Mouse (Mus musculus): ENCODE data around the gene Smpd3. TPM values are rescaled to one million over a fixed set of nuclear protein-coding genes. Genes with fewer than 3 reads are reported as not detected.

Gene Smpd3
- polyA plus RNA-seq (2014; fragmentation: Nextera tagmentation; extraction: Ambion mirVana), result 39.5 and 43.3 TPM in 2 replicates

DNA sequence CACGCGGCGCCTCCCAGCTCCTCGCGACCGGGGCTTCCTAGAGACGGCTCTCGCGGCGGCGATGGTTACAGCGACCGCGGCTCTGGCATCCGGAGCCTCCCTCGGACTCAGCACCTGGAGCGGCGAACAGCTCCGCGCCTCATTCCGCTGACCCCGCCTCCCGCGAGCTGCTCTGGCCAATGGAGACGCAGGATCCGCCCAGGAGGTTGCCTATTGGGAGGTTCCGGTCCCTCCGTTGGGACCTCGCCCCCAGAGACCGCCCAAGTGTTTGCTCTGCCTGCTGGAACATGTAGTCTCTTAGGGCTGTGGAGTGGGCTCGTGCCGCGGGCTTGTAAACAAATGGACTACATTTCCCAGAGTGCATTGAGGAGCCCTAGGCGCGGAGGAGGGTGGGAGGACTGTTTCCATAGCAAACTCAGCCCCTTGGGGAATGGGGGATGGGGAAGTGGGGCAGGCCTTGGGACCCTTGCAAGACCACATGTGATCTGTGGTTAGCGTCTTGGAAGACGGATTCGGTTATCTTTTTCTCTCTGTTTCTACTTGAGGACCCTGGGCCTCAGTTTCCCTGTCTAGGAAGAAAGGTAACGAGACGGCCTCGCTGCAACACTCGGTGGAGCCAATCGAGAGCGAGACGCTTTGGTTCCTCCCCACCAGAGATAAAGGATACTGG is at the start of gene Smpd3:
TSS of gene Smpd3 (minus strand) at position 137 of the 670 bp plus-strand sequence.
- no peaks in the 10 kb centered on the region for H3K9me3 ChIP-seq (ENCODE audit: control insufficient read depth, low read length)
- peak; percentile 98 for ATAC-seq (ENCODE audit: low read depth)
- peak within 1 kb of the TSS; percentile 73 for H3K4me3 ChIP-seq (ENCODE audit: low read depth, low read length)
- H3K27ac ChIP-seq (ENCODE audit: low read depth, low read length), result peak within 1 kb of the TSS; percentile 92
- H3K27me3 ChIP-seq (ENCODE audit: control insufficient read depth, insufficient read depth, low read length), result no peaks in the 10 kb centered on the region; the same call in 1 of the 2 replicates
- H3K36me3 ChIP-seq (ENCODE audit: control insufficient read depth, insufficient read depth, low read length), result no peaks in the 10 kb centered on the region
- WGBS, result under 1% methylated on average over 45 of the region's 45 CpGs
- H3K4me2 ChIP-seq (ENCODE audit: low read depth, low read length), result peak within 1 kb of the TSS; percentile 62
- H3K9ac ChIP-seq (replicated peaks; ENCODE audit: low read depth, low read length), result peak within 1 kb of the TSS; percentile 93
- H3K4me1 ChIP-seq (ENCODE audit: control insufficient read depth, insufficient read depth, low read length), result peaks cover 26% of the 10 kb centered on the region

DNA sequence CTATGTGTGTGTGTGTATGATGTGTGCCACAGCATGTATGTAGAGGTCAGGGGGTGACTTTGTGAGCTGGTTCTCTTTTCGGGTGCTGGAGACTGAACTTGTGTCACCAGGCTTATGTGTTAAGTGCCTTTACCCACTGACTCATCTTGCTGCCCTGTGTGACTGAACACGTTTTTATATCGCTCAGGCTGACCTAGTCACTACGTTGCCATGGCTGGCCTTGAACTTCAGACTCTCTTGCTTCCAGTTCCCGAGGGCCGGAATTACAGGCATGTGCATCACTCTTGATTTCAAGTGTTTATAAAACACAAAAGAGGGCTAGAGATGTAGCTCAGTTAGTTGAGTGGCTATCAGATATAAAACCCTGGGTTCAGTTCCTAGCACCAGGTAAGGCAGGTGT is 43.2 kb upstream of the Smpd3 start:
- H3K4me1 ChIP-seq (ENCODE audit: control insufficient read depth, insufficient read depth, low read length), result no peaks in the 10 kb centered on the region
- no peak overlapping the region for H3K4me3 ChIP-seq (ENCODE audit: low read depth, low read length)
- H3K36me3 ChIP-seq (ENCODE audit: control insufficient read depth, insufficient read depth, low read length), result no peaks in the 10 kb centered on the region
- no peak for ATAC-seq (ENCODE audit: low read depth)
- no peak overlapping the region for H3K27ac ChIP-seq (ENCODE audit: low read depth, low read length)
- H3K4me2 ChIP-seq (ENCODE audit: low read depth, low read length), result no peak overlapping the region
- no peaks in the 10 kb centered on the region for H3K27me3 ChIP-seq (ENCODE audit: control insufficient read depth, insufficient read depth, low read length)
- 88% methylated on average over 6 of the region's 6 CpGs for WGBS
- no peak overlapping the region for H3K9ac ChIP-seq (replicated peaks; ENCODE audit: low read depth, low read length)
- no peaks in the 10 kb centered on the region for H3K9me3 ChIP-seq (ENCODE audit: control insufficient read depth, low read length)

DNA sequence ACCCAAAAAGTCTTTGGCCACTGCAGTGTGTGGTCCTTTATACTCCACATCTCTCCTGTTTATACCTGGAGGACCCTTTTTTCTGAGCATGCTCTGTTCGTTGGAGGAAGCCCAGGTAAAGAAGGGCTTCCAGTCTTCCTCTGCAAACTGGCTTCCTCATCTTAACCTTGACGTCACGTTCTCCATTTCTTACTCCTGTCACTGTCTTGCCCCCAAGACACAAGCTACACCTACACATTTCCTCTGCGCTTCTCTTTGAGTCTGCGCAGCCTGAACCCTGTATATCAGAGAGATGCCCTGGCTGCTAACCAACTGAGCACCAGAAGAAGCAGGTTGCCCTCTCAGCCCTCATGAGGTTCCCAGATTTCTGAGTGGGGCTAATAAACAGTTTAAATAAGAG is 41.6 kb upstream of the Smpd3 start:
- Histone ChIP-seq H3K9me3 (ENCODE audit: control insufficient read depth, low read length) (no peaks in the 10 kb centered on the region), H3K27me3 (ENCODE audit: control insufficient read depth, insufficient read depth, low read length) (no peaks in the 10 kb centered on the region), H3K4me3 (ENCODE audit: low read depth, low read length) (no peak overlapping the region), H3K4me1 (ENCODE audit: control insufficient read depth, insufficient read depth, low read length) (no peaks in the 10 kb centered on the region), H3K27ac (ENCODE audit: low read depth, low read length) (no peak overlapping the region), H3K9ac (replicated peaks; ENCODE audit: low read depth, low read length) (no peak overlapping the region), H3K36me3 (ENCODE audit: control insufficient read depth, insufficient read depth, low read length) (no peaks in the 10 kb centered on the region), H3K4me2 (ENCODE audit: low read depth, low read length) (no peak overlapping the region)
- 90% methylated on average over 5 of the region's 5 CpGs for WGBS
- no peak for ATAC-seq (ENCODE audit: low read depth)

GRCm38 (mm10) chr8:106378501-106379048 is 40.8 kb upstream of the Smpd3 start:
- no peak overlapping the region for H3K4me2 ChIP-seq (ENCODE audit: low read depth, low read length)
- WGBS, result 74% methylated on average over 7 of the region's 7 CpGs
- no peak overlapping the region for H3K4me3 ChIP-seq (ENCODE audit: low read depth, low read length)
- no peaks in the 10 kb centered on the region for H3K4me1 ChIP-seq (ENCODE audit: control insufficient read depth, insufficient read depth, low read length)
- H3K36me3 ChIP-seq (ENCODE audit: control insufficient read depth, insufficient read depth, low read length), result no peaks in the 10 kb centered on the region
- H3K27ac ChIP-seq (ENCODE audit: low read depth, low read length), result no peak overlapping the region
- no peaks in the 10 kb centered on the region for H3K27me3 ChIP-seq (ENCODE audit: control insufficient read depth, insufficient read depth, low read length)
- H3K9ac ChIP-seq (replicated peaks; ENCODE audit: low read depth, low read length), result no peak overlapping the region
- no peaks in the 10 kb centered on the region for H3K9me3 ChIP-seq (ENCODE audit: control insufficient read depth, low read length)
- no peak for ATAC-seq (ENCODE audit: low read depth)

- Histone ChIP-seq H3K36me3 (ENCODE audit: control insufficient read depth, insufficient read depth, low read length) (no peaks in the 10 kb centered on the region), H3K4me1 (ENCODE audit: control insufficient read depth, insufficient read depth, low read length) (no peaks in the 10 kb centered on the region), H3K9ac (replicated peaks; ENCODE audit: low read depth, low read length) (no peak overlapping the region), H3K27me3 (ENCODE audit: control insufficient read depth, insufficient read depth, low read length) (no peaks in the 10 kb centered on the region), H3K4me2 (ENCODE audit: low read depth, low read length) (no peak overlapping the region), H3K4me3 (ENCODE audit: low read depth, low read length) (no peak overlapping the region), H3K27ac (ENCODE audit: low read depth, low read length) (no peak overlapping the region), H3K9me3 (ENCODE audit: control insufficient read depth, low read length) (no peaks in the 10 kb centered on the region)
- peak; percentile 51; the same call in 1 of the 2 replicates for ATAC-seq (ENCODE audit: low read depth)
- 18% methylated on average over 9 of the region's 9 CpGs for WGBS
These were observed 39.1 kb upstream of the Smpd3 start for GRCm38 (mm10) chr8:106376862-106377261.

DNA sequence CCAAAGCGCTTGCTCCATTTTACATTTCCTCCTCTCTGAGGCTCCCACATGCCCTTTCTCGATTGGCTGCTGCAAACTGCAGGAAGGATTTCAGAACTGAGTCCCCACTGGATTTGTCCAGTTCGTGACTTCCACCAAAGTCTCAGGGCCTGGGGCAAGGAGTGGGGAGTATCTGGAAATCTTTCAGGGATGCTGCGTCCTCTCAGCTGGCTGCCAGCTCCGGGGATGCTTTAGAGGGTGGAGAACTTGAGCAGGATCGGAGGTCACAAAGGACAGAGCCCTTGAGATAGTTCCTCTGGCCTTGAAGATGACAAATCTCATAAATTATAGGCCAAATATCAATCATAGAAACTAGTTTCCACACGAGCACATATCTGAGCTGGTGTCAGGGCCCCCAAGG is 38.2 kb upstream of the Smpd3 start:
- Histone ChIP-seq H3K36me3 (ENCODE audit: control insufficient read depth, insufficient read depth, low read length) (no peaks in the 10 kb centered on the region), H3K4me1 (ENCODE audit: control insufficient read depth, insufficient read depth, low read length) (no peaks in the 10 kb centered on the region), H3K4me2 (ENCODE audit: low read depth, low read length) (no peak overlapping the region), H3K27me3 (ENCODE audit: control insufficient read depth, insufficient read depth, low read length) (no peaks in the 10 kb centered on the region), H3K4me3 (ENCODE audit: low read depth, low read length) (no peak overlapping the region), H3K9me3 (ENCODE audit: control insufficient read depth, low read length) (no peaks in the 10 kb centered on the region), H3K9ac (replicated peaks; ENCODE audit: low read depth, low read length) (no peak overlapping the region), H3K27ac (ENCODE audit: low read depth, low read length) (no peak overlapping the region)
- 71% methylated on average over 7 of the region's 7 CpGs for WGBS
- ATAC-seq (ENCODE audit: low read depth), result no peak

DNA sequence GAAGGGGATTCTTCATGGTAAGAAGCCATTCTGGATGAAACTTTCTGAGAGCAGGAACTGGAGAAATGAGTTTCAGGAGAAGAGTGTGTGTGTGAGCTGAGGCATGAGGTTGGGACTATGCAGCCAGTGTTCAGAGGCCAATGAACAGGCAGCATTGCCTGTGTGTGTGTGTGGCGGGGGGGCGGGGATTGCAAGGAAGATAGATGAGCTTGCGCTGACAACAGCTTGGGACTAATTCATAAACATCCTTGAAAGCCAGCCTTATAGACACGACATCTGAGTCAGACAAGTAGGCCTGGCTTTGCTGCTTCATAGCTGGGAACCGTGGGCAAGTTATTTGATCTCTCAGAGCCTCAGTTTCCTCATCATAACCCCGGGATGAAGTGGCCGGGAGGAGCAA is 31.3 kb upstream of the Smpd3 start:
- Histone ChIP-seq H3K9me3 (ENCODE audit: control insufficient read depth, low read length) (no peaks in the 10 kb centered on the region; the same call in 1 of the 2 replicates), H3K4me1 (ENCODE audit: control insufficient read depth, insufficient read depth, low read length) (no peaks in the 10 kb centered on the region), H3K4me3 (ENCODE audit: low read depth, low read length) (no peak overlapping the region), H3K27ac (ENCODE audit: low read depth, low read length) (no peak overlapping the region), H3K4me2 (ENCODE audit: low read depth, low read length) (no peak overlapping the region), H3K9ac (replicated peaks; ENCODE audit: low read depth, low read length) (no peak overlapping the region), H3K27me3 (ENCODE audit: control insufficient read depth, insufficient read depth, low read length) (no peaks in the 10 kb centered on the region), H3K36me3 (ENCODE audit: control insufficient read depth, insufficient read depth, low read length) (no peaks in the 10 kb centered on the region)
- ATAC-seq (ENCODE audit: low read depth), result no peak
- 92% methylated on average over 7 of the region's 7 CpGs for WGBS

DNA sequence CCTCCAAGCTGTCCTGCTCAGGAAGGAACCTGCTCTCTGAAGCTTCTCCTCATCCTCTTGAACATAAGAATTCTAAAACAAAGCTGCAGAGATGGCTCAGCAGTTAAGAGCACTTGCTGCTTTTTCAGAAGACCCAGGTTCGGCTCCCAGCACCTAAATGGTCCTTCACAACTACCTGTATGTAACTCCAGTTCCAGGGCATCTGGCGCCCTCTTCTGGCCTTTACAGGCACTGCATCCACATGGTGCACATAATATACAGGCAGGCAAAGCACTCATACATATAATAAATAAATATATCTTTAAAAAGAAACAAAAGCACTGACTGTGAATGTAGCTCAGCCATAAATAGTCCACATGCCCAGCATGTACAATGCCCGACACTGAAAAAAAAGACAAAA is 30.7 kb upstream of the Smpd3 start:
- ATAC-seq (ENCODE audit: low read depth), result no peak
- Histone ChIP-seq H3K9me3 (ENCODE audit: control insufficient read depth, low read length) (no peaks in the 10 kb centered on the region; the same call in 1 of the 2 replicates), H3K9ac (replicated peaks; ENCODE audit: low read depth, low read length) (no peak overlapping the region), H3K27me3 (ENCODE audit: control insufficient read depth, insufficient read depth, low read length) (no peaks in the 10 kb centered on the region), H3K4me2 (ENCODE audit: low read depth, low read length) (no peak overlapping the region), H3K4me1 (ENCODE audit: control insufficient read depth, insufficient read depth, low read length) (no peaks in the 10 kb centered on the region), H3K27ac (ENCODE audit: low read depth, low read length) (no peak overlapping the region), H3K36me3 (ENCODE audit: control insufficient read depth, insufficient read depth, low read length) (no peaks in the 10 kb centered on the region), H3K4me3 (ENCODE audit: low read depth, low read length) (no peak overlapping the region)
- WGBS, result 72% methylated on average over 3 of the region's 3 CpGs

- ATAC-seq (ENCODE audit: low read depth), result no peak
- WGBS, result 61% methylated on average over 5 of the region's 5 CpGs
- H3K36me3 ChIP-seq (ENCODE audit: control insufficient read depth, insufficient read depth, low read length), result no peaks in the 10 kb centered on the region
- H3K4me3 ChIP-seq (ENCODE audit: low read depth, low read length), result no peak overlapping the region
- no peak overlapping the region for H3K4me2 ChIP-seq (ENCODE audit: low read depth, low read length)
- H3K27ac ChIP-seq (ENCODE audit: low read depth, low read length), result no peak overlapping the region
- no peaks in the 10 kb centered on the region for H3K4me1 ChIP-seq (ENCODE audit: control insufficient read depth, insufficient read depth, low read length)
- H3K27me3 ChIP-seq (ENCODE audit: control insufficient read depth, insufficient read depth, low read length), result no peaks in the 10 kb centered on the region
- no peaks in the 10 kb centered on the region; the same call in 1 of the 2 replicates for H3K9me3 ChIP-seq (ENCODE audit: control insufficient read depth, low read length)
- H3K9ac ChIP-seq (replicated peaks; ENCODE audit: low read depth, low read length), result no peak overlapping the region
These were observed 27.0 kb upstream of the Smpd3 start for GRCm38 (mm10) chr8:106364837-106365236.

All from neural tube, embryonic 14.5 days (tissue).